Mouse (Mus musculus) CD4-positive naive resting alpha-beta T cell, adult 57 days (primary cell): Measurements from ENCODE around the gene Dgkh. TPM values are rescaled to one million over a fixed set of nuclear protein-coding genes. Genes with fewer than 3 reads are reported as not detected.

Experiments
- total RNA-seq: library from RNA; stranded (reverse); gene quantifications from one replicate; pipeline ENCODE4 v1.2.4, GENCODE M21; 2023

Gene Dgkh
- total RNA-seq = 6.9 TPM

GRCm38 (mm10) chr14:78732617-78733312 lies at the start of gene Dgkh:
Dgkh (minus strand) TSS chr14:78732776.

DNA sequence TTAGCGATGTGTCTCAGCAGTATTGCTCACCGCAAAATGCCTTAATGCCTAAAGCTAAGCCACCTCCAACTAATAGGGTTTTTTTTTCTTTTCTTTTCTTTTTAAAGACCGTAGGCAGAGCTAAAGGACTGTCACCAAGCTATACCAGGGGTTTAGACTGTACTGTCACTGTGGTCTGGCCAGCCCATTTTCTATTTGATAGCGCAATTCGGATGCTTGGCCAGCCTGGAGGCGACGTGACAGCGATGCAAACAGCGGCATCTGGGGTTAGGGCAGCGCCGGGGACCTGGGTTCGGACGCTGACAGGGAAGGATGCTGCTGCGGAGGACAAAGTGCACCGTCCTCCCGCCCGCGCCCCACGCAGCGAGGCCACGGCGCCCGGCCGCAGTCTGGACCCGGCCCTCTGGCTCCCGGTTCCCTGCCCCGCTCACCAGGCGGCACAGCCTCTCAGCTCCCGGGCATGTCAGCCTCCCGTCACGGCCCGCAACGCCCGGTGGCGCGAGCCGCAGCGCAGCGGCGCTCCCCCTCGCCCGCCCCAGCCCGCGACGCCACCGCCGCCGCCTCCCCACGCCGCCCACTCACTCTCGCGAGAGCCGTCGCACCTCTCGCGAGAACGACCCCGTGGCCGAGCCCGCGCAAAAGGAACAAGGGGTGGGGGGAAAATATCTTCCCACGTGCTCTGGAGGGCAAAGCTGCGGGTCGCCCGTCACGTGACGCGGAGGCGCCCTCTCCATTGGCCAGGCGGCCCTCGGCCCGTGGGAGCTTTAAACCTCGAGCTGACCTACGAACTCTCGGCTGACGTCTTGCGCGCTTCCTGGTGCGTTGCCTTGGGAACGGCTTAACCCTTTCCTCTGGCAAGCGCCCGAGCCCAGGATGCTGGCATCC lies 196.1 kb downstream of the Dgkh start, which contains the start of gene Akap11:
Gene Akap11 (minus strand): TSS at position 528 of the 885 bp plus-strand sequence.

Other genes with a start within 250 kb of the Dgkh start
- 43.6 TPM for gene Akap11, start 196.0 kb downstream of the Dgkh start, total RNA-seq
- gene Vwa8, start 116.3 kb upstream of the Dgkh start, total RNA-seq = 28.1 TPM